Mouse (Mus musculus) heart, embryonic 14.5 days (tissue): ENCODE data around the gene Gm13289. TPM values are rescaled to one million over a fixed set of nuclear protein-coding genes. Genes with fewer than 3 reads are reported as not detected.
"Not testable (repeated sequence)": the region's sequence is repeated elsewhere in the genome, so short reads cannot be mapped to it uniquely, and the experiment has no call there.

Source experiments
- ATAC-seq: fragments of 200-750 bp; cut with Nextera tagmentation; 2 replicates; pipeline ENCODE4 v1.8.0; 2017; ENCODE audit warnings: low read depth, moderate TSS enrichment; ENCODE audit not compliant: insufficient number of reproducible peaks, insufficient read depth, low FRiP score
- H3K27ac ChIP-seq, 2 experiments: fragments of 200-500 bp in 1 of 2; fragments of 300-500 bp in 1 of 2; sonication (generic) in 1 of 2; replicated peaks in 1 of 2; 2 replicates each; pipeline ENCODE4 v1.5.1; 2012 to 2014; ENCODE audit warnings: low read depth in 2 of 2, low read length in 2 of 2, control low read depth in 1 of 2, mild to moderate bottlenecking in 1 of 2, mixed read lengths in 1 of 2; ENCODE audit not compliant: control insufficient read depth in 1 of 2, insufficient read depth in 1 of 2
- H3K27me3 ChIP-seq: fragments of 300-500 bp; sonication (generic); 2 replicates; pipeline ENCODE4 v1.6.1; 2014; ENCODE audit warnings: mild to moderate bottlenecking, low read length, control low read depth; ENCODE audit not compliant: control insufficient read depth, insufficient read depth
- H3K36me3 ChIP-seq: fragments of 300-500 bp; sonication (generic); 2 replicates; pipeline ENCODE4 v1.6.1; 2014; ENCODE audit warnings: mild to moderate bottlenecking, control low read depth, low read length, mixed read lengths; ENCODE audit not compliant: control insufficient read depth, insufficient read depth
- H3K4me1 ChIP-seq, 2 experiments: fragments of 200-500 bp in 1 of 2; fragments of 300-500 bp in 1 of 2; sonication (generic) in 1 of 2; 2 replicates each; pipeline ENCODE4 v1.6.1; 2012 to 2014; ENCODE audit warnings: low read length in 2 of 2, control low read depth in 1 of 2, mixed read lengths in 1 of 2; ENCODE audit not compliant: control insufficient read depth in 2 of 2, insufficient read depth in 2 of 2
- H3K4me2 ChIP-seq: fragments of 300-500 bp; sonication (generic); 2 replicates; pipeline ENCODE4 v1.6.1; 2014; ENCODE audit warnings: mild to moderate bottlenecking, low read length
- H3K4me3 ChIP-seq, 2 experiments: fragments of 200-500 bp in 1 of 2; fragments of 300-500 bp in 1 of 2; sonication (generic) in 1 of 2; 2 replicates each; pipeline ENCODE4 v1.5.1; 2012 to 2014; ENCODE audit warnings: low read length in 2 of 2, mild to moderate bottlenecking in 2 of 2, control low read depth in 1 of 2, low read depth in 1 of 2, moderate library complexity in 1 of 2; ENCODE audit not compliant: control insufficient read depth in 1 of 2, insufficient read depth in 1 of 2
- H3K9ac ChIP-seq: fragments of 300-500 bp; sonication (generic); 2 replicates; pipeline ENCODE4 v1.6.1; 2014; ENCODE audit warnings: mild to moderate bottlenecking, low read length
- H3K9me3 ChIP-seq: fragments of 300-500 bp; sonication (generic); 2 replicates; pipeline ENCODE4 v1.6.1; 2016; ENCODE audit warnings: low read length, control low read depth; ENCODE audit not compliant: control insufficient read depth
- WGBS: fragments of 180-500 bp; shearing (Covaris S2); extraction: QIAGEN DNeasy Blood & Tissue Kit; methylation state at CpG from one replicate; pipeline ENCODE4 v1.1.7; 2014; 5-methylcytosine and 5-hydroxymethylcytosine counted together
- polyA plus RNA-seq: library from polyadenylated mRNA; unstranded; fragments of >200 nt; fragmentation: Nextera tagmentation; extraction: Ambion mirVana; gene quantifications from 2 replicates; pipeline ENCODE4 v1.2.1, GENCODE M21; 2014

Gm13289 gene
- polyA plus RNA-seq, result not detected in 2 replicates

- not testable (repeated sequence) for H3K4me3 ChIP-seq, H3K9me3 ChIP-seq, H3K27me3 ChIP-seq, H3K36me3 ChIP-seq, H3K4me1 ChIP-seq, H3K9ac ChIP-seq, ATAC-seq, H3K27ac ChIP-seq, H3K4me2 ChIP-seq
- no CpG with 5 or more reads among the region's 29 CpGs for WGBS
These were observed at the start of gene Gm13289 for GRCm38 (mm10) chr4:88776622-88777021. Gm13289 (plus strand) TSS chr4:88776922.

- WGBS, result 0% methylated on average over 1 of the region's 1 CpGs
- Histone ChIP-seq H3K4me1 (no peaks in the 10 kb centered on the region), H3K9me3 (no peaks in the 10 kb centered on the region), H3K27ac (no peak overlapping the region), H3K4me3 (no peak overlapping the region), H3K27me3 (no peaks in the 10 kb centered on the region), H3K9ac (no peak overlapping the region), H3K36me3 (no peaks in the 10 kb centered on the region), H3K4me2 (no peak overlapping the region)
- ATAC-seq, result no peak
These were observed 49.4 kb upstream of the Gm13289 start for GRCm38 (mm10) chr4:88727324-88727723.

- ATAC-seq, result no peak
- peaks cover 0 to 3% of the 10 kb centered on the region in 2 experiments; a peak in 2 of 4 replicates for H3K4me1 ChIP-seq
- no peaks in the 10 kb centered on the region for H3K9me3 ChIP-seq
- no peak overlapping the region for H3K9ac ChIP-seq
- H3K4me2 ChIP-seq, result no peak overlapping the region
- H3K27me3 ChIP-seq, result no peaks in the 10 kb centered on the region
- 5% methylated on average over 2 of the region's 2 CpGs for WGBS
- H3K27ac ChIP-seq, result no peak overlapping the region
- no peaks in the 10 kb centered on the region for H3K36me3 ChIP-seq
- no peak overlapping the region for H3K4me3 ChIP-seq
These were observed 38.2 kb upstream of the Gm13289 start for GRCm38 (mm10) chr4:88738480-88738879.

GRCm38 (mm10) chr4:88739036-88739435, 37.7 kb upstream of the Gm13289 start:
- H3K27me3 ChIP-seq, result no peaks in the 10 kb centered on the region
- H3K9me3 ChIP-seq, result no peaks in the 10 kb centered on the region
- H3K4me1 ChIP-seq, result peaks cover 0 to 3% of the 10 kb centered on the region in 2 experiments; a peak in 2 of 4 replicates
- no peaks in the 10 kb centered on the region for H3K36me3 ChIP-seq
- H3K9ac ChIP-seq, result no peak overlapping the region
- no peak for ATAC-seq
- WGBS, result 83% methylated on average over 6 of the region's 6 CpGs
- H3K4me3 ChIP-seq, result no peak overlapping the region
- H3K27ac ChIP-seq, result no peak overlapping the region
- no peak overlapping the region for H3K4me2 ChIP-seq

- ATAC-seq, result no peak
- H3K9me3 ChIP-seq, result no peaks in the 10 kb centered on the region
- H3K4me1 ChIP-seq, result peaks cover 0 to 3% of the 10 kb centered on the region in 2 experiments; a peak in 2 of 4 replicates
- no peaks in the 10 kb centered on the region for H3K36me3 ChIP-seq
- H3K4me3 ChIP-seq, result no peak overlapping the region
- 77% methylated on average over 4 of the region's 4 CpGs for WGBS
- no peaks in the 10 kb centered on the region for H3K27me3 ChIP-seq
- no peak overlapping the region for H3K9ac ChIP-seq
- no peak overlapping the region for H3K4me2 ChIP-seq
- no peak overlapping the region for H3K27ac ChIP-seq
These were observed 35.3 kb upstream of the Gm13289 start for GRCm38 (mm10) chr4:88741426-88741825.

- H3K9me3 ChIP-seq, result no peaks in the 10 kb centered on the region
- H3K9ac ChIP-seq, result no peak overlapping the region
- H3K4me2 ChIP-seq, result no peak overlapping the region
- H3K36me3 ChIP-seq, result no peaks in the 10 kb centered on the region
- H3K27ac ChIP-seq, result no peak overlapping the region
- 70% methylated on average over 7 of the region's 7 CpGs for WGBS
- H3K4me3 ChIP-seq, result no peak overlapping the region
- H3K27me3 ChIP-seq, result no peaks in the 10 kb centered on the region
- H3K4me1 ChIP-seq, result peaks cover 0 to 1% of the 10 kb centered on the region in 2 experiments; a peak in 2 of 4 replicates
- no peak for ATAC-seq
These were observed 33.9 kb upstream of the Gm13289 start for GRCm38 (mm10) chr4:88742771-88743371.

- no peaks in the 10 kb centered on the region for H3K36me3 ChIP-seq
- H3K27ac ChIP-seq, result no peak overlapping the region
- no peak overlapping the region for H3K9ac ChIP-seq
- H3K4me3 ChIP-seq, result no peak overlapping the region
- no peaks in the 10 kb centered on the region for H3K4me1 ChIP-seq
- no peak overlapping the region for H3K4me2 ChIP-seq
- no peaks in the 10 kb centered on the region for H3K9me3 ChIP-seq
- WGBS, result 62% methylated on average over 3 of the region's 3 CpGs
- ATAC-seq, result no peak
- H3K27me3 ChIP-seq, result no peaks in the 10 kb centered on the region
These were observed 32.5 kb upstream of the Gm13289 start for GRCm38 (mm10) chr4:88744207-88744606.

GRCm38 (mm10) chr4:88749926-88750325, 26.8 kb upstream of the Gm13289 start:
- WGBS, result 59% methylated on average over 6 of the region's 6 CpGs
- no peak for ATAC-seq
- Histone ChIP-seq H3K4me2 (no peak overlapping the region), H3K27ac (no peak overlapping the region), H3K9ac (no peak overlapping the region), H3K9me3 (no peaks in the 10 kb centered on the region), H3K27me3 (no peaks in the 10 kb centered on the region), H3K4me3 (no peak overlapping the region), H3K4me1 (no peaks in the 10 kb centered on the region), H3K36me3 (no peaks in the 10 kb centered on the region)
